Mouse (Mus musculus) cerebellum, adult 9-11 months (tissue): ENCODE measurements around the gene Catip.
"Not testable (repeated sequence)": the region's sequence is repeated elsewhere in the genome, so short reads cannot be mapped to it uniquely, and the experiment has no call there.

ENCODE experiments used
- DNase-seq: peaks from one replicate; pipeline ENCODE4 v3.0.0; 2022

Gene Catip

DNA sequence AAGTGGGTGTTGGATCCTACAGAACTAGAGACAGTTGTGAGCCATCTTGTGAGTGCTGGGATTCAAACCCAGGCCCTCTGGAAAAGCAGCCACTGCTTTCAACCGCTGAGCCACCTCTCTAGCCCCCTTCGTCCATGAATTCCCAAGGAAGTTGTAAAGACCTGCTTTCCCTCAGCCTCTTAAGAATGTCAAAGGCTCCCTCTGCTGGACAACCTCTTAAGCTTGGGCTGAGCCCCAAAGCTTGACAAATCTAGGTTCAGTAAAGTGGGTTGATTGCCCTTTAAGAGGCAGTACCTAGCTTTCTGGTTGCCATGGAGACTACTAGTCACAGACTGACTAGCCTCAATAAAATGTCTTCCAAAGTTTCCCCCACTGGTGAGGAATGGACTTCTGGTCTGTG is at the start of gene Catip:
TSS of gene Catip (plus strand) at position 297 of the 400 bp plus-strand sequence.
- peak; percentile 71 for DNase-seq

- peak; percentile 69 for DNase-seq
These were observed 48.7 kb upstream of the Catip start for GRCm38 (mm10) chr1:74313049-74313692.

DNA sequence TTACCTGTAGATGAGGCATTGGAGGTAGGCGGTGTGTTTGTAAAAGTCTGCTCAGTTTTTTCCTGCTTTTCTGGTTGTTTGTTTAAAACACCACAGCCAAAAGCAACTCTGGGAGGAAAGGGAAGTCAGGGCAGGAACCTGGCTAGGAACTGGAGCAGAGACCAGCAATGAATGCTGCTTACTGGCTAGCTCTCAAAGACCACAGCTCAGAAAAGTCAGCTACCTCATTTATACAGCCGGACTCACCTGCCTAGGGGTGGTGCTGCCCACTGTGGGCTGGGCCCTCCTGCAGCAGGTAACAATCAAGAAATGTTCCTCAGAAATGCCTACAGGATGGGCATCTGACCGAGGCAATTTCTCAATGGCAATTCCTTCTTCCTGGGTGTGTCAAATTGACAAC is 47.1 kb upstream of the Catip start:
- DNase-seq = no peak

- DNase-seq = no peak
These were observed 45.6 kb upstream of the Catip start for GRCm38 (mm10) chr1:74316114-74316827.

- DNase-seq = no peak
These were observed 43.2 kb upstream of the Catip start for GRCm38 (mm10) chr1:74318711-74319110.

DNA sequence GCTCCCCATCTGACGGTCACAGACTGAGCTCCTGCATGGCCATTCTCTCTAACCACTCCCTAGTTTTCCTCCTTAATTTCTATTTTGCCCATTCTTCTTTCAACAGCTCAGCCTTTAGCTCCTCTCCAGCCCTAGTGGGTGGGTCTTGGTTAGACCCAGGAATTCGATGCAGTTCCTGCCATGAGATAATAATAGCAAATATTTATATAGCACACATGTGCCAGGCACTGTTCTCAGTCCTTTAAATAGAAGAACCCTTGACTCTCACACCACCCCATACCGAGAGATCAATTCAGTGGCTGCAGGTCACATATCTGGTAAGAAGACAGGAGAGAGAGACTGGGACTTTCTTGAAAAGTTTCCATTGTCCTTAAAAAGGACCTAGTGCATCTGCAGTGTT is 40.5 kb upstream of the Catip start:
- no peak for DNase-seq

DNA sequence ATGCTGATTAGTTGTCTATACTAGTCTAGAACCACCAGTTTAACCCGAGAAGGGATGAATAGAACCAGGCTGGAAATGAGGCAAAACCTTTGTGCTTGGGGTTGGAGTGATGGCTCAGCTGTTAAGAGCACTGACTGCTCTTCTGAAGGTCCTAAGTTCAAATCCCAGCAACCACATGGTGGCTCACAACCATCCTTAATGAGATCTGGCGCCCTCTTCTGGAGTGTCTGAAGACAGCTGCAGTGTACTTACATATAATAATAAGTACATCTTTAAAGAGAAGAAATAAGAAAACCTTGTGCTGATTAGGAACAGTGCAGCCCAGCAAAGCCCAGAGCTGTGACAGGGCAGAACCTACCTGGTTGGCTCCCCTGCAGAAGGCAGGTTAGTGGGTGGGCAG is 35.0 kb upstream of the Catip start:
- DNase-seq = not testable (repeated sequence)

- no peak for DNase-seq
These were observed 31.9 kb upstream of the Catip start for GRCm38 (mm10) chr1:74329899-74330431.

GRCm38 (mm10) chr1:74331046-74331681 is 30.7 kb upstream of the Catip start:
- peak; percentile 39 for DNase-seq

- peak; percentile 95 for DNase-seq
These were observed 29.6 kb upstream of the Catip start for GRCm38 (mm10) chr1:74332241-74332763.

GRCm38 (mm10) chr1:74332930-74333329 is 29.0 kb upstream of the Catip start:
- DNase-seq = peak; percentile 68

GRCm38 (mm10) chr1:74334607-74335006 is 27.3 kb upstream of the Catip start:
- DNase-seq = no peak

GRCm38 (mm10) chr1:74335033-74335432 is 26.9 kb upstream of the Catip start:
- DNase-seq = no peak

DNA sequence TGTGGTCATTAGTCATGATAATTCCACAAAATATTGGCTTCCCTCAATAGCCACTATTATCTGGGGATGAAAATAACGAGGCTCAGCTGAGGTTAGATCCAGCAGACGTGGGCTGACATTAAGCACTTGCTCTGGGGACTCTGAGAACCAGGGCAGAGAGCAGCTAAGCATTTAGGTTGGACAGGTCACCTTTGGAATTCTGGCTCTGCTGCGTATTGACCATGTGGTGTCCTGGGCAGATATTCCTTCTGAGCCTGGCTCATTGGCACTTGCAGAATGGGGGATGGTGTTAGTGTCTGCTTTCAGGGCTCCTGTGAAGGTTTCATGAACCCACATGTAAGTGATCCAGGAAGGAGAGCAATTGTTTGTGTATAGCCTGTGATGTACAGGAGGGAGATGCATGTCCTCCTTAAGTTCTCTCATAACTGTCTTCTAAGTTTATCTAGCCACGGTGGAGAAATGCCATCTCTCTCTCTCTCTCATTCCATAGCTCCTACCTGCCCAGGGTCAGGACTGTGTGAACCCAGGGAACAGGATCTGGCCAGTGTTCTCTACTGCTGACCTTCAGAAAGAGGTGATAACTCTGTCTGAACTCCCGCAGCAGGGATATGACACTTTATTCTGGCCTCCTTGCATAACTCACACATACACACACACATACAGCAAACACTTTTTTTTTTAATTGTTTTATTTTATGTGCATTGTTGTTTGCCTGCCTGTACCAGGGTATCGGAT is 26.3 kb upstream of the Catip start:
- peak; percentile 65 for DNase-seq

GRCm38 (mm10) chr1:74337241-74337771 is 24.6 kb upstream of the Catip start:
- DNase-seq = peak; percentile 56

DNA sequence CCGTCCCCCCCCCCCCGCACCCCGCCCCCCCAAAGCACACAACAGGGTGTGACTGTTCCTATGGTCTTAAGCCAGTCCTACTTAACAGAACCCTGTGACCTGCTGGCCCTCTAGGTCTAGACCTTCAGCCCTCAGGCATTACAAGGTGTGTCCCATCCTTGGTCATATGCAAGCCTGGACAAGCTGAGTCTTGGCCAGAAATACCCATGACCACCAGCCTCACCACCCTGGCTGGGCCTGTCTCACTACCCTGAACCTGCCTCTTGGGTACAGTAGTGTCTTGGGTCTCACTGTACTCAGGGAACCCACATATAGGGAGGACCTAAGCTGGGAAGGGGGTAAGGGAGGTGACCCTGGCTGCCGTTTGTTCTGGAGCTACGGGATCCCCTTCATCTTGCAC is 23.9 kb upstream of the Catip start:
- DNase-seq = no peak

DNA sequence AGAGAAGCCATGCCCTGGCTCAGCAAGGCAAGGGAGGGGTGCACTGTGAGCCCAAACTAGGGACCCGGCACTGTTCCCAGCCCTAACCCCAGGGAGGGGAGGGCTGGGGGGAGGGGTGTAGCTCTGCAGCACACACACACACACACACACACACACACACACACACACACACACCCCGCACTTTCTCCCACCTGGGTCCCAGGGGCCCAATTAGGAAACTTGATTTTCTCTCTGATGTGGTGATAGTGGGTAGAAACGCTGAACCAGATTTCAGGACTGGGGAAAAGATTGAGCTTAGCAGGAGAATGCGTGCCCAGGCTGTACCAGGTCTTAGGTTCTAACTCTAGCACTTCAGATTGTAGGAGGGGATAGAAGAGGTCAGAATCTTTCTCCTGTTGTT is 23.3 kb upstream of the Catip start:
- no peak for DNase-seq

- no peak for DNase-seq
These were observed 22.0 kb upstream of the Catip start for GRCm38 (mm10) chr1:74339917-74340316.

DNA sequence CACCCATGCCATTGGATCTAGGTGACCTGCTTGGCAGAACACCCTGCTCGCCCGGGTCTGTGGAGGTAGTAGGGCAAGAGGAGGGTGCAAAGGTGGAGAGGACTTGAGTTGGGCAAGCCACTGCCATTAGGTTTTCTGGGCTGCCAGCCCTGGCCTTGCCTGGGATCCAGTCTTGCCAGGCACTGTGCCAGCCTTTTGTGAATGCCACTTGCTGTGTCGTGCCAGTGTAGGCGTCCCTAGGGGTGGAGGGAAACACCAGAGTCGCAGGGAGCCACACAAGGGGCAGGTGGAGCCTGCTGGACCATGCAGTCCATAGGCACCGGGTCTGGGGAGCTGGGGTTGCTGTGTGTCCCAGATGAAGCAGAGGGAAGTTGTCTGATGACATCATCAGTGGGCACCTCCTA is 21.5 kb upstream of the Catip start:
- DNase-seq = peak; percentile 56

DNA sequence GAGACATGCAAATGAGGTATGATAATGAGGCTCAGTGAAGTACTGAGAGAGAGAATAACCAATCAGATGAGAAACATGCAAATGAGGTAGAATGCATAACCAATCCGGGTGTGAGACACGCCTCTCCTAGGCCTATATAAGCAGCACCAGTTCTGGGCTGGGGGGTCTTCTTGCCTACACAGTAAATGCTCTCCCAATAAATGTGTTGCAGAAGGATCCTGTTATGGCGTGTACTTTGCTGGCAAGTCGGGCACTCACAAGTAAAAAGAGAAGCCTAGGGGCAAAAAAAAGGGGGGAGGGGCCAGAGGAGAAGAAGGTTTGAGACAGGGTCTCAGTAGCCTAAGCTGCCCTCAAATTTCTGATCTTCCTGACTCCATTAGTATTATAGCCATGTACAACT is 20.9 kb upstream of the Catip start:
- DNase-seq = not testable (repeated sequence)

DNA sequence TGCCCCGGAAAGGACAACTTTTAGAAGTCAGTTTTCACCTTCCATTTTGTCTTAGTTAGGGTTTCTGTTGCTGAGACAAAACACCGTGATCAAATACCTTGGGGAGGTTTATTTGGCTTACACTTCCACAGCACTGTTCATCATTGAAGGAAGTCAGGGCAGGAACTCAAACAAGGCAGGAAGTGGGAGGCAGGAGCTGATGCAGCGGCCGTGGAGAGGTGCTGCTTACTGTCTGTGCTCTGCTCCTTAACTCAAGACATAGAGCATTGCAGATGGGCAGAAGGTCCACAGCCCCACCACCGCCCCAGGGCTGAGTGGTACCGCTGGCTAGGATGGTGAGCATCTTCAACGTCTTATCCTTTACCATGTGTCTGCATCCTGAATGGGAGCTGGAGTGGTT is 20.0 kb upstream of the Catip start:
- no peak for DNase-seq

- DNase-seq = no peak
These were observed 19.6 kb upstream of the Catip start for GRCm38 (mm10) chr1:74342308-74342707.

DNA sequence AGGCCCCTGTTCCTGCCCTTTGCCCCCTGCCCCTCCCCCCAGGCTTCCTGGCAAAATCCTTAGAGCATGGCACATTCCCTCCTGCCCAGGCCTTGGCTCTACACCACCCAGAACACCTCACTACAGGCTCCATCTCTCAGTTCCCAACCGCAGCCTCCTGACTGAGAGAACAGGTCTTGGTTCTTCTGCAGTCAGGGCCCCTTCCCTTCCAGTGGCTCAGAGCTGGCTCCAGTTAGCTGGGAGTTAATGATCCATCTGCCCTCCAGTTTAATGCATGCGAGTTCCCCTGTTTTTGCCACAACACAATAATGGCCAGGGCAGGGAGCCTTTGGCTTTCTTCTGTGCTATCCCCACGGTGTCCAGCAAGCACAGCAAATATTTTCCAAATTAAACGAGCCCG is 18.7 kb upstream of the Catip start:
- DNase-seq = no peak
